ENCODE assay signal across 10 mouse cellular contexts in genomic region chr6:45059556-45060471, GRCm38 (mm10). TPM values are rescaled to one million over a fixed set of nuclear protein-coding genes. Genes with fewer than 3 reads are reported as not detected.
A peak's percentile ranks its signal among the peaks of the same experiment; 100 is the strongest.
DNase-seq lines count a peak whose midpoint lies in the region; TF ChIP-seq lines count a peak whose summit lies in the region.
"Had no signal": no experiment of that assay in that cellular context is flagged by ENCODE, and none has a peak within 500 bp of the region (broad histone marks: within the 10 kb centered on the region; RNA-seq: fewer than 3 reads in every experiment).

No protein-coding gene starts in this region.

- no peak overlapping the region for H3K4me3 ChIP-seq in heart, embryonic 10.5 days
- H3K4me3 ChIP-seq in gastrocnemius, adult 2 months, result no peak overlapping the region
- H3K4me3 ChIP-seq: erythroblast, embryonic 14.5 days; myocyte had no signal

- intact Hi-C loops in heart, postnatal 14 days (cut with DNase I), result no loop called here
- intact Hi-C loops in left cerebral cortex, postnatal 25 days (cut with DNase I), result loop anchor here (2.0 to 10.0 kb wide), 3 partner anchors 211 to 1905 kb away; no protein-coding TSS in a partner anchor
- intact Hi-C loops in gastrocnemius, adult 2 months (cut with DNase I), result no loop called here

- H3K4me1 ChIP-seq in heart, embryonic 10.5 days, result no peaks in the 10 kb centered on the region

- no peak overlapping the region for H3K27ac ChIP-seq in heart, embryonic 10.5 days
- no peak overlapping the region for H3K27ac ChIP-seq in gastrocnemius, adult 2 months

- H3K27me3 ChIP-seq in heart, embryonic 10.5 days (ENCODE audit: insufficient read depth, poor library complexity, severe bottlenecking), result peaks cover 12% of the 10 kb centered on the region; the same call in 1 of the 2 replicates

- peak; percentile 73 for DNase-seq in heart, embryonic 10.5 days (ENCODE audit: low spot score)
- no peak for DNase-seq in heart, postnatal 14 days
- DNase-seq in cerebellum, postnatal 25 days, result peak; percentile 81 to 88
- peak; percentile 44 to 58 for DNase-seq in frontal cortex, postnatal 25 days (ENCODE audit: low spot score in 2 of 2)
- peak; percentile 76 to 88 for DNase-seq in left cerebral cortex, postnatal 25 days (ENCODE audit: low spot score in 2 of 2)
- peak; percentile 81 for DNase-seq in right cerebral cortex, adult 18-20 months
- DNase-seq in spleen, postnatal 10 days (ENCODE audit: low spot score in 2 of 2), result no peak
- no peak for DNase-seq in gastrocnemius, adult 2 months

- WGBS in heart, embryonic 10.5 days, result 6% methylated on average over 37 of the region's 37 CpGs

- no peak for TF ChIP-seq CTCF in gastrocnemius, adult 2 months (IDR thresholded peaks at IDR 0.05)

- no peaks in the 10 kb centered on the region for H3K9me3 ChIP-seq in heart, embryonic 10.5 days

- H3K36me3 ChIP-seq in heart, embryonic 10.5 days, result no peaks in the 10 kb centered on the region

RNA-seq across cellular contexts. Expression of gene Cntnap2, which starts 0.7 kb away (rescaled TPM):
- polyA plus RNA-seq in heart, embryonic 10.5 days (2016; fragmentation: Nextera tagmentation; extraction: Ambion mirVana), result 0.79 and 1.4 TPM in 2 replicates
- total RNA-seq in heart, postnatal 14 days (2021), result not detected
- total RNA-seq in left cerebral cortex, postnatal 25 days (2021), result 100 to 1,000 TPM; 124 to 139 TPM
- total RNA-seq in gastrocnemius, adult 2 months (2021), result 1 to 10 TPM; 4.8 to 5.7 TPM
- polyA plus RNA-seq: myocyte had no signal

Comparison
In these comparisons a context has a peak if more than half of its experiments do, and no peak if none do; other contexts are left out.
1. DNase-seq: peak in heart, embryonic 10.5 days (single experiment), cerebellum, postnatal 25 days (2 of 2), frontal cortex, postnatal 25 days (2 of 2), left cerebral cortex, postnatal 25 days (2 of 2) and right cerebral cortex, adult 18-20 months (single experiment); none in heart, postnatal 14 days (0 of 2), spleen, postnatal 10 days (0 of 2) and gastrocnemius, adult 2 months (single experiment).
2. RNA of gene Cntnap2, which starts 0.7 kb away (total RNA-seq): 124 to 139 TPM in left cerebral cortex, postnatal 25 days; 4.8 to 5.7 TPM in gastrocnemius, adult 2 months and not detected in heart, postnatal 14 days; every median in the first group is over 10 times any median in the second.